Mouse (Mus musculus): ENCODE results near the gene Aldh18a1. TPM values are rescaled to one million over a fixed set of nuclear protein-coding genes. Genes with fewer than 3 reads are reported as not detected.

Gene Aldh18a1
- total and polyA plus RNA-seq, 3 experiments = 35.3 to 214 (median 89.7) TPM

DNA sequence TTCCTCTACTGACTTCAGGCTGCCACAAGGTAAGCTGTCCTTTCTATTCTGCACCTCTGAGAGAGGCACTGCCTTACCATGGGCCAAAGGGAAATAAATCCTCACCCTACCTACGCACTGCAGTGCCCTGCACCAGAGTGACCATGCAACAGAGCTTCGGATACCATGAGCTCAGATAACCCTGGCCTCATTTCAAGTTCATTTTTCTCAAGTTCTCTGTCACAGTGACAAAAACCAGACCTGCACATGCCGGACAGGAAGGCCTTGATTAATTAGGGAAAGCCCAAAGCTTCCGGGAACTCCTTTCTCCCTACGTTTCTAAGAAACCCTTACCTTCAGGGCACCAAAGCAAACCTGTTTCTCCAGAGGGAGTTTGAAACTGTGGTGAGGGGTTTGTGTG lies 6.6 kb downstream of the Aldh18a1 start:
- no peak overlapping the region for H3K4me3 ChIP-seq (ENCODE audit: control insufficient read depth in 1 of 2, insufficient read depth in 1 of 2, low read depth in 2 of 2, low read length in 2 of 2)
- peaks cover 9 to 16% of the 10 kb centered on the region in 2 experiments for H3K36me3 ChIP-seq (ENCODE audit: control insufficient read depth in 1 of 2, insufficient read depth in 2 of 2, low read length in 2 of 2)
- H3K27me3 ChIP-seq (ENCODE audit: control insufficient read depth in 1 of 2, insufficient read depth in 2 of 2, low read length in 2 of 2) = no peaks in the 10 kb centered on the region
- no peak for TF ChIP-seq RAD21 (IDR thresholded peaks at IDR 0.05; ENCODE audit: low read depth, low read length)
- no peak for DNase-seq (ENCODE audit: low read depth, low spot score)
- no peak overlapping the region for H3K9ac ChIP-seq (ENCODE audit: control insufficient read depth, low read depth, low read length, poor library complexity, severe bottlenecking)
- no peaks in the 10 kb centered on the region for H3K9me3 ChIP-seq (replicated peaks; ENCODE audit: insufficient read depth, low read length)
- H3K79me2 ChIP-seq (ENCODE audit: control insufficient read depth, insufficient read depth, low read length, poor library complexity) = peaks cover 12% of the 10 kb centered on the region
- no peak overlapping the region for H3K27ac ChIP-seq (ENCODE audit: control insufficient read depth, low read depth, low read length)
- peaks cover 0 to 7% of the 10 kb centered on the region in 2 experiments; a peak in 2 of 4 replicates for H3K4me1 ChIP-seq (ENCODE audit: control insufficient read depth in 1 of 2, insufficient read depth in 2 of 2, low read length in 2 of 2)

DNA sequence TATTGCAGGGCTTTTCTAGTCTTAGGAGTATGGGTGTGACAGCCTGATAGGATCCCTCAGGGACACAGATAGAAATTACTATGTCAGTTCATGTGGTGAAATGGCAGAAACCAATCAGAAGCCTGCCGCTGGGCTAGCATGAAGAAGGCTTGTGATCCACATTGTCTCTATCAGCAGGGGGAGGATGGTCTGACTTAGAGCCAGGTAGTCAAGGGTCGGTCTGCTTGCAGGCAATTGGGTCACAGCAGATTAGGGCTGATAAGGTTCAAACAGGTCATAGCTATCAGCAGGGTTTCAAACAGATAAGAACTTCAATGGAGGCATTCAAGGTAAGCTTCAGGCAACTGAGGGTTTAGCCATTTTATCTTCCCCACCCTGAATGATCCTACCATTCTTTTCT lies 7.4 kb downstream of the Aldh18a1 start:
- no peak overlapping the region for H3K27ac ChIP-seq (ENCODE audit: control insufficient read depth, low read depth, low read length)
- no peaks in the 10 kb centered on the region for H3K9me3 ChIP-seq (replicated peaks; ENCODE audit: insufficient read depth, low read length)
- DNase-seq (ENCODE audit: low read depth, low spot score) = no peak
- no peak for TF ChIP-seq JUND (IDR thresholded peaks at IDR 0.05; ENCODE audit: low read depth, low read length)
- no peak for TF ChIP-seq MXI1 (IDR thresholded peaks at IDR 0.05; ENCODE audit: low read depth, low read length)
- no peak for TF ChIP-seq UBTF (IDR thresholded peaks at IDR 0.05; ENCODE audit: borderline replicate concordance, insufficient read depth, low read depth, low read length)
- TF ChIP-seq RCOR1 (IDR thresholded peaks at IDR 0.05; ENCODE audit: low read depth, low read length) = no peak
- TF ChIP-seq TAL1 (IDR thresholded peaks at IDR 0.05; ENCODE audit: low read length) = no peak
- TF ChIP-seq E2F4 (IDR thresholded peaks at IDR 0.05; ENCODE audit: borderline replicate concordance, low read depth, low read length) = no peak
- TF ChIP-seq GATA1 (IDR thresholded peaks at IDR 0.05; ENCODE audit: low read depth, low read length) = 0 out of 2 replicates have a peak, but pooled peaks have one; percentile 16
- H3K9ac ChIP-seq (ENCODE audit: control insufficient read depth, low read depth, low read length, poor library complexity, severe bottlenecking) = no peak overlapping the region
- peaks cover 0 to 4% of the 10 kb centered on the region in 2 experiments; a peak in 1 of 4 replicates for H3K4me1 ChIP-seq (ENCODE audit: control insufficient read depth in 1 of 2, insufficient read depth in 2 of 2, low read length in 2 of 2)
- peaks cover 5% of the 10 kb centered on the region; the same call in 1 of the 2 replicates for H3K79me2 ChIP-seq (ENCODE audit: control insufficient read depth, insufficient read depth, low read length, poor library complexity)
- H3K4me3 ChIP-seq (ENCODE audit: control insufficient read depth in 1 of 2, insufficient read depth in 1 of 2, low read depth in 2 of 2, low read length in 2 of 2) = no peak overlapping the region
- H3K27me3 ChIP-seq (ENCODE audit: control insufficient read depth in 1 of 2, insufficient read depth in 2 of 2, low read length in 2 of 2) = no peaks in the 10 kb centered on the region
- peaks cover 6 to 24% of the 10 kb centered on the region in 2 experiments for H3K36me3 ChIP-seq (ENCODE audit: control insufficient read depth in 1 of 2, insufficient read depth in 2 of 2, low read length in 2 of 2)

DNA sequence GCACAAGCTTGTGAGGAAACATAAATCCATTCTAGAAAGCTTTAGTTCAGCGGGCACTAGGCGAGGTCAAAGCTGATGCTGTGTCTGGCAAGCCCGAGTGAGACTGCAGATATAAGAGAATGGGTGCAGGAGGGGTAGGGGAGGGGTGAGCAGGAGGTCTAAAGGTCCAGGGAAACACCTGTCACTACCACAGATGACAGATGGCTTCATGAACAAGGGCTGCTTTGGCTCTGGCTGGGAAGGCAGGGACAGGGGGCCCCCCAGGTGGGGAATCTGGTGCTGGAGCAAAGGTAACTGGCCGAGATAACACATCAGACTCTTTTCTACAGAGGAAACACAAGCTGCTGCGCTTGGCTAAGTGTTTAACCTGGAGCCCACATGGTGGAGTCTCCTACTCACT lies 12.8 kb downstream of the Aldh18a1 start:
- Histone ChIP-seq H3K9me3 (replicated peaks; ENCODE audit: insufficient read depth, low read length) (no peaks in the 10 kb centered on the region), H3K9ac (ENCODE audit: control insufficient read depth, low read depth, low read length, poor library complexity, severe bottlenecking) (no peak overlapping the region), H3K79me2 (ENCODE audit: control insufficient read depth, insufficient read depth, low read length, poor library complexity) (no peaks in the 10 kb centered on the region), H3K4me1 (ENCODE audit: control insufficient read depth in 1 of 2, insufficient read depth in 2 of 2, low read length in 2 of 2) (peaks cover 0 to 4% of the 10 kb centered on the region in 2 experiments; a peak in 1 of 4 replicates), H3K27ac (ENCODE audit: control insufficient read depth, low read depth, low read length) (no peak overlapping the region), H3K36me3 (ENCODE audit: control insufficient read depth in 1 of 2, insufficient read depth in 2 of 2, low read length in 2 of 2) (peaks cover 7 to 36% of the 10 kb centered on the region in 2 experiments), H3K27me3 (ENCODE audit: control insufficient read depth in 1 of 2, insufficient read depth in 2 of 2, low read length in 2 of 2) (no peaks in the 10 kb centered on the region), H3K4me3 (ENCODE audit: control insufficient read depth in 1 of 2, insufficient read depth in 1 of 2, low read depth in 2 of 2, low read length in 2 of 2) (no peak overlapping the region)
- TF ChIP-seq MAX (IDR thresholded peaks at IDR 0.05; ENCODE audit: low read length) (no peak), UBTF (IDR thresholded peaks at IDR 0.05; ENCODE audit: borderline replicate concordance, insufficient read depth, low read depth, low read length) (no peak), TCF12 (IDR thresholded peaks at IDR 0.05; ENCODE audit: low read depth, low read length) (no peak), GATA1 (IDR thresholded peaks at IDR 0.05; ENCODE audit: low read depth, low read length) (peak; percentile 49; the same call in 1 of the 2 replicates), MYB (IDR thresholded peaks at IDR 0.05; ENCODE audit: low read depth, low read length) (no peak), TAL1 (IDR thresholded peaks at IDR 0.05; ENCODE audit: low read length) (no peak), KAT2A (conservative IDR thresholded peaks at IDR 0.05; ENCODE audit: low read depth, low read length) (no peak), MYC (IDR thresholded peaks at IDR 0.05; ENCODE audit: low read depth, low read length) (0 out of 2 replicates have a peak, but pooled peaks have one; percentile 19), POLR2A (IDR thresholded peaks at IDR 0.05; ENCODE audit: control insufficient read depth in 1 of 2, insufficient read depth in 1 of 2, low read depth in 1 of 2, low read length in 2 of 2, poor library complexity in 1 of 2) (no peak), CHD2 (IDR thresholded peaks at IDR 0.05; ENCODE audit: low read length) (no peak), EP300 (IDR thresholded peaks at IDR 0.05; ENCODE audit: low read depth in 1 of 2, low read length in 2 of 2) (no peak), ZKSCAN1 (IDR thresholded peaks at IDR 0.05; ENCODE audit: low read depth, low read length) (no peak), HCFC1 (IDR thresholded peaks at IDR 0.05; ENCODE audit: low read depth, low read length) (no peak), USF1 (IDR thresholded peaks at IDR 0.05; ENCODE audit: low read depth, low read length) (no peak)
- DNase-seq (ENCODE audit: low read depth, low spot score) = no peak

Data from MEL (cell line).